Mouse (Mus musculus): Measurements from ENCODE around the gene Ttc29.

The Ttc29 gene

DNA sequence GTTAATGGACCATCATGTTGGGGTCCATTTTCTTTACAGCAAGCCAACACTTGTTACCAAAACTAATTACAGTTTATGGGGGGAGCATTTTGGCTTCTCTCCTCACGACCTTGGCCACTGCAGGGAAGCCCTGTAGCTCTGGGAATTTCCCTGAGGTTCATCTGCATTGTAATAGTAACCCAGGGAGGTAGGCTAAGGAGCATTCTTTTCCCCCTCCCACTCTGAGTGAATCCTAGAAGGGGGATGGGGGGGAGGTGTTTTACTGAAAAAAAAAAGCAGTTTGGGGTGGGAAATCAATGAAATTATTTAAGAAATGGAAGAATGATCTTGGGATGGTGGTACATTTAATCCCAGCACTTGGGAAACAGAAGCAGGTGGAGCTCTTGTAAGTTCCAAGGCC lies 210.8 kb downstream of the Ttc29 start:
- DNase-seq (ENCODE audit: low read depth, low spot score) = no peak

DNA sequence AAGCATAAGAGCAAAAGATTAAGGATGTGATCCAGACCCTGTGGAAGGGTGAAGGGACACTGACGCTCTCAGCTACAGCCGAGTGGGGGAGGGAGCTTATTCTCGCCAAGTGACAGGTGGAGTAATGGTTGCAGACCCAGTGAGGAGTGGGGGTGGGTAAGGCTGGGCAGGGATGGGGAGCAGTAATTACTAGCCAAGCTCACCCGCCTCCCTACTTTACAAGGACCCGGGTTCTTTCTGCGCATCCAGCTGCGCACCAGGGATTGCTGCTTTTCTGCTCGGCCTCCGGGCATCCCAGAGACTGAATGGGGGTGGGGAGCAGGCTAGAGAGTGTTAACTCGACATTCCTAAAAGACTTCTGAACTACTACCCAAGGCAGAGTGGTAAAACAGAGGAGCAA lies 213.4 kb downstream of the Ttc29 start:
- DNase-seq (ENCODE audit: low read depth, low spot score) = no peak

DNA sequence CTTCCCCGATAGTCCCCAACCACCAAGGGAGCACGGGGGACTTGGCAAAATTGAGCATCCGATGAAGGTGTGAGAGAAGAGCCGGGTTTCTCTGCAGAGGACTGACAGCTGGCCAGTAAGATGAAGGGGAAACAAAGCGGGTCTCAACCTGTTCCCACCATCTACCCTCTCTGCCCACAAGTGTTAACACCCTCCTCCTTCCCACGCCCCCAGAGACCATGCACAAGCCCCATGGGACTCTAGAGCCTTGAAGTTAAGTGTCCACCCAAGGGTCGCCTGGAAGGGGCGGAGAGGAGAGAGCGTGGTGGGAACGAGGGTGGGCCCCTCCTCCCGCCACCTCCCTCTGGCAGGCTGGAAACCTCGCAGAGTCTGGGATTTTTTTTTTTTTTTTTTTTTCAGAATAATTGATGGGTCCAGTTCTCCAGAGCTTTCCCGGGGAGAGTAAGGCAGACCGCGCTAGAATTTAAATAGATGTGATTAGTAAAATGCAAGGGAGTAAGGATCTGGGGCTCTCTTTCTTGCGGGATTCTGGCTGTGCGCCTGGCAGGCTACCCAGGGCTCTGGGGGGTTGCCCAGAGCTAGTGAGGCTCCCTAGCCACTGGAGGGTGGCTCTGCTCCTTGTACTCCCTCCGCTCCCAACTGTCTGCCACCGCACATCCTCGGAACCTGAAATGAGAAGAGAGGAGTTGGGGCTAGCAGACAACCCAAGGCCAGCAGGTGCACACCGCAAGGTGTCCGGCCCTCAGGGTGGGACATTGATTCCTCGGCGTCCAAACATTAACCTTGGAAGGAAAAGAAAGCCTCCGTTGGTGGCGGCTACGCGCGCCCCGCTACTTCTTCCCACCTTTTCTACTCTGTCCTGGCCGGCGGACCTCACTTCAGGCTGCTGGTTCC lies 214.0 kb downstream of the Ttc29 start:
- DNase-seq (ENCODE audit: low read depth, low spot score) = no peak

DNA sequence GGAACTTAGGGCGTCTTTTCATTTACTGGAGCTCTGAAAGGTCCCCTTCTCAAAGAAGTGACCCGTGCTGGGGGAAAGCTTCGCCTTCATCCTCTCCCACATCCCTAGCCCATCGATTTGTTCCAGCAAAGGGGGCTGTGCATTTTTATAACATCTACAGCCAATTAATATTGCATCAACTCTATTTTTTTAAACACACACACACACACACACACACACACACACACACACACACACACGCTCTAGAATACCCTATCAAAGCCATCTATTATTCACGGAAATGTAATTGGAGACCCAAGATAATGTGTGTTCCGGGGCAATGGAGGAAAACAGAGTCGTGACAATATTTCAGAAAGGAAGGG lies 214.7 kb downstream of the Ttc29 start:
- DNase-seq (ENCODE audit: low read depth, low spot score) = no peak

DNA sequence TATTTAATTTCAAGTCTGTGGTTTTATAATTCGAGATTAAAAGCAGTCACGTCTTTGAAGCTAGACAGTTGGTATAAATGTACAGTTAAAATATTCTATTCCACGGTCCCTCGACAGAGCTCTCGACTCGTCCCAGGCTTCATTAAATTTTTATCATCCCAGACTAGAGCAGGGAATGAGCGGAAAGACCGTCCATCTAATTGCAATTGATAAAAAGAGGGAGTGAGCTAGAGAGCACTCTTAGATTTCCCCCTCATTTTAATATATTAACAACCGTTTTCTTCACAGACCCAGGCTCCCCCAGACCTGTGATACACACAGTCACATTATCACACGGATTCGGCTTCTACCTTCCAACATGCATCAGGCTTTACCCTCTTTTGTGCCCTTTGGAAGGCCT lies 215.1 kb downstream of the Ttc29 start:
- DNase-seq (ENCODE audit: low read depth, low spot score) = no peak

DNA sequence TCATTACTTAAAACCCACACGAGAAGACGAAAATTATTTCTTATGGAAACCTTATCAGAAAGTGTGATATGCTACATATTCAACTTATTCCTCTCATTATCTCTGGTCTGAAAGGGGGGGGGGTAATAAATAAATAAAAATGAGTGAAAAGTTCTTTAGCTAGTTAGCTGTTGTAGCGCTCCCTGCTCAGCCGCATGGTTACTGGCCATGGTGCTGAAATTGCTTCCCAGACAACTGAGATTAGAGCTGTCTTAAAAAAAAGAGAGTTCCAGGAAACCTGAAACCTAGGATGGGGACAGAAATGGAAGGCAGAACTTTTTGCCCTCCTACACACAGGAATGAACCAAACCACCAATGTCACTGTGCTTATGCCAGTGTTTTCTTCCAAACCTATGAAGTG lies 218.3 kb downstream of the Ttc29 start:
- DNase-seq (ENCODE audit: low read depth, low spot score) = no peak

DNA sequence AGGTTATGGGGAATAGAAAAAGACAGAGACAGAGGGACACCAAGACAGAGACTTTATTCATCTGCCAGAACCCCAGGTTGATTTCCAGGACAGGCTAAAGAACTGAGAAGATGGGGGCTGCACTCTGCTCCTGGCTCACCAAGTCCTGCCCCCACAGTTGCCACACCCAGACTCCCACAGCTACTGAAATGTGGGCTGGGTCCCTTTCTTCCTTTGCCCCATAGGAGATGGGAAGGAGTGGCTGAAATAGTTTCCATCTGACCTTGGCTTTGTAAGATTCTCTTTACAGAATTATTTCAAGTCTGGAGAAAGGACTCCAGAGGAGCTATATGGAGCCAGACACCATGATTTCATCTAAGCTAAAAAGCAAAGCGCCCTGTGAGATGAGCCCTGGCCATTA lies 219.4 kb downstream of the Ttc29 start:
- no peak for DNase-seq (ENCODE audit: low read depth, low spot score)

DNA sequence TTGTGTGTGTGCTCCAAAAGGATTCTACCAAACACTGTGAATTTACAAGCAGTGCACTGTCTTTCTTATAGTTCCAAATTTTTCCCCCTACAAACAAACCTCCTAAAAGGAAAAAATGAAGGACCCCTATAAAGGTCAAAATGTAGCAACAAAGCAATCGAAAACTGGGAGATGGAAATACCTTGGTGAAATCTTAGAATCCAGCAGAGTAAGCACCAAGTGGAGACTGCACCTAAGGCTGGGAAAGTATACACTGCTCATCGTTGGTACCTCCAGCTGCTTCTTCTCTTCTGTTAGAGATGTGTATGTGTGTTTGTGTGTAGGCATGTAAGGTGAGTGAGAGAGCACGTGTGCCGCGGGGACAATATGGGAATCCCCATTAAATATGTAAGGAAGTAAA lies 220.2 kb downstream of the Ttc29 start:
- DNase-seq (ENCODE audit: low read depth, low spot score) = no peak

DNA sequence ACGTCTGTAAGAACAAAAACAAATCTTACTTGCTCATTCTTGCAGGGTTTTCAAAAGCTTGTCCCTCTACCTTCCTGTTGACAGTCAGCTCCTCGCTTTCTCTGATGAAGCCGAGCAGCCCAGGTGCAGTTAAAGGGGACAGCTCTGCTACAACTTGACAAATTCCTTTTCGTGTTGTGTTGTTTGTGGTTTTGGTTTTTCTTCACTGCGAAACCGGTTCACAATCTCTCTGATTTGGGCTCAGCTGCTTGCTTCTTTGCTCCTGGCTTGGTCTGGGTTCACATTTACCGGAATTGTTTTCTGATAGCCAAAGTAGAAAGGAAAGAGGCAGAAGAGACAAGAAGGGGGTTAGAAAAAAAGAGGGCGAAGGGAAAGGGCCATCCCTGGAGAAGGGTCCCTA lies 221.2 kb downstream of the Ttc29 start:
- no peak for DNase-seq (ENCODE audit: low read depth, low spot score)

DNA sequence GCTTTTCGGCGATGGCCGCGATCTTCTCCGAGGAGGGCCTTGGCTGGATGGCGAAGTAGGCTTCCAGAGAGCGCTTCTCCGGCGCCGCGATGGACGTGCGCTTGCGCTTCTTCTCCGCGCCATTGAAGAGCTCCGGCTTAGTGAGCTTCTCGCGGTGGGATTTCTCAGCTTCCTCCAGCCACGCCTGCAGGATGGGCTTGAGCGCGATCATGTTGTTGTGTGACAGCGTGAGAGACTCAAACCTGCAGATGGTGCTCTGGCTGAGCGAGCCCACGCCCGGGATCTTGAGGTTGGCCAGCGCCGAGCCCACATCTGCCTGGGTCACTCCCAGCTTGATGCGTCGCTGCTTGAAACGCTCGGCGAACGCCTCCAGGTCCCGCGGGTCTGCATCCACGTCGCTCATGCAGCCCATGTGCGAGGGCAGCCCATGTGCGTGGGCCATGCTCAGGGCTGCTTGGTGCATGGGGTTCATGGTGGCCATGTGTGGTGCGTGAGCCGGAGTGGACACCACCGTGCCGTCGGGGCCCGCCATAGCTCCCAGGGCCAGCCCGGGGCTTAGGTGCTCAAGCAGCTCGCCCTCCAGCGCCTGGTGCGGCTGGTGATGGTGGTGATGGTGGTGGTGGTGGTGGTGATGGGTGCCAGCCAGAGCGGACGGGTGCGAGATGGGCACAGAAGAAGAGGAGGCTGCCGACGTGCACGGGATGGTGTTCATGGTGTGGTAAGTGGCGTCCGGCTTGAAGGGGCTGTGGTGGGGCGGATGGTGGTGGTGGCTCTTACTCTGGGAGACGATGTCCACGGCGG lies 221.9 kb downstream of the Ttc29 start:
- no peak for DNase-seq (ENCODE audit: low read depth, low spot score)

DNA sequence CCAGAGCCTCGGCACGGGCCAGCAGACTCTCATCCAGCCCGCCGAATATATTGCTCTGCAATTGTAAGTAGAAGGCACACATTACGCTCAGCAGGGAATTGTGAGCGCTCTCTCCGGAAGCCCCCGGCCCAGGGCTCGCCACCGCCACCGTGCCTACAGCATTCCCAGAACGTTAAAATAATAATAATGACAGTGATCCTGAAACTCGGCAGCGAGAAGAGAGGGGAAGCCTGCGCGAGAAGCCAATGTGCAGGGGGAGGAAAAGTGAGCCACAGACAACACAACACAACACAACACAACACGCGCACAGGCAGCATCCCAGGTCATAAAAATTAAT lies 222.5 kb downstream of the Ttc29 start:
- no peak for DNase-seq (ENCODE audit: low read depth, low spot score)

DNA sequence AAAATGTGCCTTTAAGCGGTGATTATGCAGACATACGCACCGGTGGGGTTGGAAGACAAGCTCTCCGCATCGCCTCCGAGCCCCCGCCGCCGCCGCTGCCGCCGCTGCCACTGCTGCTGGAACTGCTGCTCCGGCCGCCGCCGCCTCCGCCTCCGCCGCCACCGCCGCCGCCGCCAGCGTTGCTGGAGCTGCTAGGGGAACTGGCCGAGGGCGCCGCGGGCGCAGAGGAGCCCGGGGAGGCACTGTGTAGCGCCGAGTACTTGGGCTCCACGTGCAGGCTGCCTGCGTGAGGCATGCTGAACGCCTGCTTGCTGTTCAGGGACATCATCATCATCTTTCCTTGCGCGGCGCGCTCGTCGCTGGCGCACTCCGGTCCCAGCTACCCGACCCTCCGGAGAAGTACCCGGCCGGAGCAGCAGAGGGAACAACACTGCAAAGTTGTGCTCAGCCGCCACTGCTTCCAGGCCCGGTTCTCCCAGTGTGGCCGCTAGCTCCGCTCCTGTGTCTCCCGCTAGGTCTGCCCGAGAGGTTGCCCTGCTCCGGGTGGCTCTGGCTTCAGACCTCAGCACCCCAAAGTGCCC lies 223.1 kb downstream of the Ttc29 start, which contains the start of gene Pou4f2:
TSS of gene Pou4f2 (minus strand) at position 575 of the 581 bp plus-strand sequence.
- DNase-seq (ENCODE audit: low read depth, low spot score) = no peak

DNA sequence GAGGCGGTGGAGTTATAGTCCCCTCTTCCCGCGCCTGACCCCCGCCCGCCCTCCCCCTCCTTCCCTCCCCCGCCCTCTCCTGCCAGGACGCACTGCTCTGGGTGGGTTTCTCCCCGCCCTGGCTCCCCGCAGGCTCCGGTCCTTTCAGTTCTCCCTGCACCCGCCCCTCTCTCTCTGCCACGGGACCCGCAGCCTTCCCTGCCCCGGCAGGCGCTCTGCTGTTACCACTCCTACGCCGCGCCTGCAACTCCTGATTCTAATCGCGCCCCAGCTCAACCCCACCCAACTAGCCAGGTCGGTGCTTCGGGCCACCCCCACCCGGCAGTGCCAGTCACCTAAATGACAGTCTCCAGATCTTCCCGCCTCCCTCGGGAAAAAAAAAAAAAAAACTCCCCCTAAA lies 223.6 kb downstream of the Ttc29 start:
- no peak for DNase-seq (ENCODE audit: low read depth, low spot score)

DNA sequence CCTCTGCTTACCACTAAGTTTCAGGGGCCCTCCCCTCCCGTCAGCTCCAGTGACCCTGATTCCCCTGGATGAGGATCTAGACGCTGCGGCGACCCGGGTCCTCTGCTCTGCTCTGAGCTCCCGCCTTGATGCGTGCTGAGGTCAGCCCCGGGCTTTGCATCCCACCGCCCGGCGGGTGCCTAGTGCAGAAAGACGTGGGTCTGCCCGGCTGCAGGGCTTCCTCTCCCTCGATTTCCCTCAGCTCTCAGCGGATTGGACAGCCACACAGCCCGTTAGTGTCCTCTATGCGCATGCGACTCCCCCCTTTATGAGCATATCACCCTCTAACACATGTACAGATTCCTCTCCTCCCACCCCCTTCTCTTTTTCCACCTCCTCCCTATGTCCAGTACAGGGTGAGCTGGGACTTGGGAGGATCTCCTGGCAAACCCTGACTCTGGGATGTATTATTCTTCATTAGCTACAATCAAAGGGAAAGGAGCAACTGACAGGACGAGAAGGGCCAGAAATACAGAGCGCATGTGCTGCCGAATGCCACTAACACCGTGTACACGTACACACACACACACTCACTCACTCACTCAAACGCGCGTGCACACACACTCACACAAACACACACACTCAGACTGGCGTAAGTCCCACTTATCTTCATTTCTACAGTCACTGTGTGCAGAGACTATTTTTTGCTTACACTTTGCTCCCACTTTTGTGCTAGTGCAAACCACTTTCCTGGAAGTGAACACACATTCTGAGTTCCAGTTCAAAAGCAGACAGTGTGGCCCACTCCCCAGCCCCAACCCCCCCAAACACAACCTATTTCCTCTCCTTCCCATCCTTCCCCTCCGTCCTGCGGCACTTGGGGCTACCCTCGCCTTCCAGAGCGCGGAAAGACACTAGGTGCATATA lies 224.3 kb downstream of the Ttc29 start:
- DNase-seq (ENCODE audit: low read depth, low spot score) = no peak

DNA sequence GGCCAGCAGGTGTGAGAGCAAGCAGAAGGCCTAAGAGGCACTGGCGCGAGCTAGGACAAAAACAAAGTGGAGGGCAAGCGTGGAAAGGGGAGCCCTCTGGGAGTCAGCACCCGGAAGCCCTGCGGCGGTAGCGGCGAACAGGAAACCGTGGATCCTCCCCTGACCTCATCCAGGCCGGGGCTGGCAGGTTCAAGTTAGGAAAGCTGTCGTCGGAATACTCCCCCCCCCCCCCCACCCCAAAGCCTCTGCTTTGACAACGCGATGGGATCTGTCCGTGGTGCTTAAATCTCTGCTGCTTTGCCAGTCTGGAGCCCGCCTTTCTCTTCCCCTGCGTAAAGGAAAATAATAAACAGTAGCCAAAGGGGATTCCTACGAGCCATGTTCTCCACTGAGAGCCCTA lies 225.0 kb downstream of the Ttc29 start:
- DNase-seq (ENCODE audit: low read depth, low spot score) = no peak

DNA sequence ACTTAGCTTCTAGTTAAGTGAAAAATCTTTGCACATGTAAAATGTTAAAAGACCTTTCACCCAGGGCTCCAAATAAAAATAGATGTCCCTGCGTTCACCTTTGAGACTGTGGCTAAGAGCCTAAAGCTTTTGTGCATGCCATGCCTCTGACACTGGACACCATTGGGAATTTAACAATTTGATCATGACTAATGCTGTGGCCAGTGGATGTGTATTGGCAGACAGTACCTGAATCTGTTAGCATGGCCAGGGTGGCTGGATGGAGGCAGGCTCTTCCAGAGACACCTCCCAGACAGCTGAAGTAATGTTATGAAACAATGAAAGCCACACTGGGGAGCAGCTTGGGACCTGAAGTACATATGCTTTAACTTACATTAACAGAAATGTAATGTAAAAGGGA lies 229.7 kb downstream of the Ttc29 start:
- no peak for DNase-seq (ENCODE audit: low read depth, low spot score)

Data from retina, postnatal 7 days (tissue).